In genomic region chr12:17122881-17123280, GRCm38 (mm10) we compare ENCODE assay signal across 11 mouse cellular contexts. TPM values are rescaled to one million over a fixed set of nuclear protein-coding genes. Genes with fewer than 3 reads are reported as not detected.
A peak's percentile ranks its signal among the peaks of the same experiment; 100 is the strongest.
DNase-seq lines count a peak whose midpoint lies in the region; TF ChIP-seq lines count a peak whose summit lies in the region.
"Not testable (repeated sequence)": the region's sequence is repeated elsewhere in the genome, so short reads cannot be mapped to it uniquely, and the experiment has no call there.
"Had no signal": no experiment of that assay in that cellular context is flagged by ENCODE, and none has a peak within 500 bp of the region (broad histone marks: within the 10 kb centered on the region; RNA-seq: fewer than 3 reads in every experiment).

No protein-coding gene starts in this region.

- not testable (repeated sequence) for H3K4me3 ChIP-seq in cerebellum, adult 2 months (replicated peaks; ENCODE audit: insufficient read depth, low read depth, low read length)

- DNase-seq in B cell, adult 2 months = peak; percentile 8 to 15
- DNase-seq in cerebellum, adult 2 months = peak; percentile 15 to 20
- peak; percentile 95 for DNase-seq in heart, adult 11 months
- DNase-seq in heart, postnatal 4 days = peak; percentile 16
- peak; percentile 16 for DNase-seq in left cerebral cortex, adult 11 months (ENCODE audit: low spot score)
- DNase-seq in ovary, postnatal 10 days (ENCODE audit: low spot score) = peak; percentile 15
- DNase-seq in thymus, adult 18-20 months = peak; percentile 6 to 8
- peak; percentile 34 to 71 for DNase-seq in urinary bladder, postnatal 4 days (ENCODE audit: low spot score in 2 of 2)

- not testable (repeated sequence) for H3K27me3 ChIP-seq in cerebellum, adult 2 months (ENCODE audit: control insufficient read depth, insufficient read depth, low read length)

- not testable (repeated sequence) for H3K4me1 ChIP-seq in cerebellum, adult 2 months (ENCODE audit: control insufficient read depth, insufficient read depth, low read length)

- not testable (repeated sequence) for TF ChIP-seq CTCF in cerebellum, adult 2 months (IDR thresholded peaks at IDR 0.05; ENCODE audit: borderline replicate concordance, insufficient read depth, low read depth, low read length)

- H3K27ac ChIP-seq in cerebellum, adult 2 months (ENCODE audit: insufficient read depth, low read length) = not testable (repeated sequence)

- WGBS in cerebellum, adult 2 months = over 99% methylated on average over 11 of the region's 12 CpGs

- TF ChIP-seq POLR2A in cerebellum, adult 2 months (IDR thresholded peaks at IDR 0.05; ENCODE audit: borderline replicate concordance, insufficient read depth, low read length) = not testable (repeated sequence)

RNA-seq across cellular contexts. Expression of gene Kcnf1, which starts 53.8 kb away (rescaled TPM):
- 1.7 and 1.8 TPM in 2 replicates for polyA plus RNA-seq in cerebellum, adult 2 months (2012; rRNA removed)
- total RNA-seq in heart, postnatal 4 days (2021) = under 1 TPM; 0.33 to 0.47 TPM
- total RNA-seq: megakaryocyte progenitor cell, adult 5-6 weeks had no signal
- polyA plus RNA-seq: erythroblast, embryonic 14.5 days; G1E had no signal

Comparison
In these comparisons a context has a peak if more than half of its experiments do, and no peak if none do; other contexts are left out.
1. DNase-seq: peak in every context shown above with its lines; median percentile 95 in heart, adult 11 months; 52 in urinary bladder, postnatal 4 days; 18 in cerebellum, adult 2 months; 16 in heart, postnatal 4 days; 16 in left cerebral cortex, adult 11 months; 15 in ovary, postnatal 10 days; 12 in B cell, adult 2 months; 7 in thymus, adult 18-20 months.